Mouse (Mus musculus) lung, postnatal 4 days (tissue): ENCODE measurements around the gene Tm4sf20.
A peak's percentile ranks its signal among the peaks of the same experiment; 100 is the strongest.

Experiments
- DNase-seq, 2 experiments: peaks; one replicate each; pipeline ENCODE4 v3.0.0; 2021

Tm4sf20 gene

DNA sequence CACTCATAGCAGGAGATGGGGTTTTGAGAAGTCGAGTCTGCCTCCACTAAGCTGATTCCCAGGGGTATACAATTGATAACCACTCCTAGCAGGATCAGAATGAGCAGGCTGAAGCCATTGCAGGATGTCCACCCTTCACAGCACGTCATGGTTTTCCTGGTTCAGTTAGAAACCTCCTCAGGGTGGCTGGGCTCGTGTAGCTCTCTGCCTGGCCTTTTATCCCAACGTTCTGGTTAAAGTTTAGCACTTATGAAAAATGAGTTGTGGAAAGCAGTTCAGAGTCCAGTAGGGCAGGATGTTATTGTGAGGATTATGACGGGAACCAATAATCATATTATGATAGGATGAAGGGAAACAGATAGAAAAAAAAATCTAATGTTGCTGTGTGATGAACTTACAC is at the start of gene Tm4sf20:
Tm4sf20 (minus strand) TSS at position 193 of the 400 bp plus-strand sequence.
- DNase-seq: no peak

DNA sequence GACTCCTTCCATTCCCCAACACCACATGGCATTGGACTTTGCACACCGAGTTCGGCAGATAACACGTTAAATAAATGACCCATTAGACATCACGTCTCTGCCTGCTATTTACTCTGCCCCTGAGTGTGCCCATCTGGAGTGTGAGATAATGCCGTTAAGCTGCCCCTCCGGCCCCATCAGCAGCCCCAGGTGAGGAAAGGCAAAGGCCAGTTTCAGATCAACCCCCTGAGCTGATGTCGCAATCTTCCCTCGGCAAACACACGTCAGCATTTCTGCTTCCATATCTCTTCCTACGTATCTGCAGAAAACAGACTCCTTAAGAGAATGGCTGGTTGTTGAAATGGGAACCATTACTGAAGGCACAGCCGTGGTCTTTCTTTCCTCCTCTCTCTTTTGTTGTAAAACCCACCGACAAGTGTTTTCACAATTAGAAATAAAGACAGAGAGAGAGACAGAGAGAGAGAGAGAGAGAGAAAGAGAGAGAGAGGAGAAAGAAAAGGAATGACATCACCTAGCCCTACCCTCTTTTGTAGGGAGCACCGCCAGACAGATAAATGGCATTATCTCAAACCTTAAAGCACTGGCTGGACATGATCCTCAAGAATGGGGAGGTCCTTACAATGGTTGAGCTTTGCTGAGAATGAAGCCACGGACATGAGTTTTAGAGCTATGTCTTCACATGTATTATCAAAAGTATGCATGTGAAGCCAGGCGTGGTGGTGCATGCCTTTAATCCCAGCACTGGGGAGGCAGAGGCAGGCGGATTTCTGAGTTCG is 47.9 kb upstream of the Tm4sf20 start:
- DNase-seq: peak; percentile 37 to 50

DNA sequence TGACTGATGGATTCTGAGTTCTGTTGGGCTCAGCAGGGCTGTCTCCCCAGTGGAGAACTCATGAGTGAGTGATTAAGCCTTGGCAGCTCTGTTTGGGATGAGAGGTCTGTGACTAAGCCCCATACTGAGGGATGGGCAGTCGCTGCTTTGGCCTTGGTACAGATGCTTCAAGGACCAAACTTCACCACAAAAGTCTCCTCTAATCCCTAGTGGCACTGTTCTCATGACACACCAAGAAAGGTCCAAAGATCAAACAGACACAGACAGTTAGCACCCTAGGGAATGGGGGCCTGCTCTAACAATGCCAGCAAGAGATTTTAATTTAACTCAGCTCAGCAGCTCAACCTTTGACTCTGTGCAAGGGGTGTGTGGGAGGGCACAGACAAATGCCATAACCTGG is 43.5 kb upstream of the Tm4sf20 start:
- DNase-seq: no peak

DNA sequence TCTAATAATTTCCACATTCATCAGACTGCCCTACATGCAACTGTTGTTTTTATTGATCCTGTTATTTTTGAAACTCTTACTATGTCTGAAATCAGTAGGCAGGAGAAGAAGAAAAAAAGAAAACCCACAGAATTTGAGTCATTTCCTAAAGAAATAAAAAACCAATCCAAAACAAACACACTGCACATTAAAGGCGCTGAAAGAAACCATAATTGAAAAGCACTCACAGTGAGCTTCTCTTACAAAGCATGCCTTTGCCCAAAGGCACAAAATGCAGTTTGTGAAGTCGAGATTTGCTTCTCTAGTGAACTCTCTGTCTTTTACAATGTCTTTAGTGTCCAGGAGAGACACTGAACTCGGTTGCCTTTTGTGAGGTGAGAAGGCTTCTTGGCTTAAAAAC is 40.3 kb upstream of the Tm4sf20 start:
- no peak for DNase-seq

DNA sequence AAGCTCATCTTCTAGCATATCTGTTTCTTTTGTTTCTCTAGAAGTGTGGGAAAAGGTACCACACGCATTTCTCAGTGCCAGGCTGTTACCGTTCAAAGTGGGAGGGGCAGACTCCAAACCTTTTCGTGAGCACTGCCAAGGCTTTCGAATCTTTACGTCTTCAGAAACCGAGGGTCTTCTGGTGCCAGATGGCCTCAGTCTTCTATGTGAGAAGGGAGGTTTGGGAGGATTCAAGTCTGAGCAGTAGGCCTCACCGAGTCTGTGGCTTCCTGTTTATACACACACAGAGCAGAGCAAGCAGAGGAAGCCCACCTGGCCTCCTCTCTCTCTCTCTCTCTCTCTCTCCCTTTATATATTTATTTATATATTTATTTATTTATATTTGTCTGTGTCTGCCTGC is 38.9 kb upstream of the Tm4sf20 start:
- DNase-seq: no peak

DNA sequence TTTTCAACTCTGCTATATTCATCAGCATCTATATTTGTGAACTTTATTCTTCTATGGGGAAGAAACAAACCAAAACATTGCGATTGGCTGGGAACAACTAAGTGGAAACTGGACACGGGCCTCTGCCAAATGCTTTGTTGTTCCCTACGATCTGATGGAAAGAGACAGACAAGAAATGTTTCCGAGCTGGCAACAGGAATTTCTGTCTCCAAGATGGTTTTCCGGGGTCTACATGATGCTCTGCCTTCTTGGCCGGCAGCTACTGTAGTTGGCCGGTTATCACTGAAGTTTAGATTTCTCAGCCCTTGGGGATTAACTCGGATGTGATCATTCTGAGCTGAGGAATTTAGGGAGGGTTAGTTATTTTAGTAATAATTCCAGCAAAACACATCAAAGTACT is 38.1 kb upstream of the Tm4sf20 start:
- peak in 1 of 2 experiments; percentile 38 for DNase-seq

DNA sequence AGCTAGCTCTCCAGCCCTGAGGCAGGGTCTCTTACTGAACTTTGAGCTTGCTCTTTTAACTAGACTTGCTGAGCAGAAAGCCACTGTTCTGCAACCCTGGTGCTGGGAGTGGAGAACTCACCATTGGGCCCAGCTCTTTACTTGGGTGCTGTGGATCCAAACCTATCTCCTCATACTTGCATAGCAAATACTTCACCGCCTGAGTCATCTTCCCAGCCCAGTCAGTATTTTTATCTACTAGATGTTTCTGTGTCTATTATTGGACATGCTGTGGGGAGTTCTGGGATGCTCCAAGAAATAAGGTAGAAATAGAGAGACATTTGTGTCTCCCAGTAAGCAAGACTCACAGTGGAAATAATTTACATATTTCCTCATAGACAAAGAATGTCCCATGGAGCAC is 35.8 kb upstream of the Tm4sf20 start:
- no peak for DNase-seq

DNA sequence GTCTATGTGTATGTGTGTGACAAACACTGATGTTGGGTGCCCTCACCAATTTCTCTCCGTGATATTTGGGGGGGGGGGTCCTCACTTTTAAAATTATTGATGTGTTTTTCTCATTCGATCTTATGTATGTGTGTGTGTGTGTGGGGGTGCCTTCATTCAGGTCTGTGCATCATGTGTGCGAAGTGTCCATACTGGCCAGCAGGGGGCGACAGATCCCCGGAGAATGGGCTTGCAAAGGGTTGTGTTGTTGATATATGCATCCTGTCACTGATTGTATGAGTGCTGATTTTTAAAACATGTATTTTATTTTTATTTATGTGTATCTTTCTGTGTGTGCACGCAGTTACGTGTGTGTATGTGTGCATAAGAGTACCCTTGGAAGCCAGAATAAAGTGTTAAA is 35.3 kb upstream of the Tm4sf20 start:
- DNase-seq: no peak

DNA sequence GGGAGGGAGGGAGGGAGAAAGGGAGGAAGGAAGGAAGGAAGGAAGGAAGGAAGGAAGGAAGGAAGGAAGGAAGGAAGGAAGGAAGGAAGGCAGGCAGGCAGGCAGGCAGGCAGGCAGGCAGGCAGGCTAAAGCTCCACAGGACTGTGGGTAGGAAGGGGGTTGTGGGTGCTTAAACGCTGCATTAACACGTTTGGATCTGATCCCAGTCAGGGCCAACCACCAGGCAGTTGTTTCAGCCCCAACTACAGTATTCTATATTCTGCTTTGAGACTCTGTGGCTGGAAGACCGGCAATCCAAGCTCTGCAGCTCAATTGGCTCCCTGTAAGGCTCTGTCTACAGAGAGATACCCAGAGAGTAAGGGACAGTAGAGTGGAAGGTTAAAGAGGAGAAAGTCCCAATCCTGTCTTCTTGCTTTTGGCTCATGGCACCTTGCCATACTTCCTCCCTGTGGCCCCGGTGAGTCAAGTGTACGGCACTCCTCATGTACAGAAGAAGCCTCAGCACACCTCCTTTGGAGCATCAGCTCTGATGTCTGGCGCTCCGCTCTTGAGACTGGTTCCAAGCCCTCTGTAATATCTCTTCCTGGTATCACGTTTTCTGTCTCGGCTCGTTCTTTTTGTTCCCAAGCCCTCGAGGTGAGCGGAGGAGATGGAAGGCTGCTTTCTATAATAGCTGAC is 33.0 kb upstream of the Tm4sf20 start:
- DNase-seq: no peak

DNA sequence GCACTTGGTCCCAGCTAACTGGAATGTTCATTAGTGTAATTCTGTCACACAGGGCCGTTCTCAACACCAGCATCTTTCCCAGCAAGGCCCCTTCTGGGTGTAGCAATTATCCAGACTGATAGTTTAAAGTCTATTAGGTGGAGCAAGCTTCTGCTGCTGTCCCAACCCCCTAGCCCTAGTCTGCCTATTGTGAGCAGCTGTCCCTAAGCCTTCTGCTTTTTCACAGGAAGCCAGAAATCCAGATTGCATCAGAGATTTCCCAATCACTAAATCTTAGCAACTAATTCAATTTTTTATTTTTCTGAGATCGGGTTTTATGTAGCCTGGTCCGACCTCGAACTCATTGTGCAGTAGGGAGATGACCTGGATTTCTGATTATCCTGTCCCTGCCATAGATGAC is 30.7 kb upstream of the Tm4sf20 start:
- DNase-seq: peak; percentile 23 to 34

DNA sequence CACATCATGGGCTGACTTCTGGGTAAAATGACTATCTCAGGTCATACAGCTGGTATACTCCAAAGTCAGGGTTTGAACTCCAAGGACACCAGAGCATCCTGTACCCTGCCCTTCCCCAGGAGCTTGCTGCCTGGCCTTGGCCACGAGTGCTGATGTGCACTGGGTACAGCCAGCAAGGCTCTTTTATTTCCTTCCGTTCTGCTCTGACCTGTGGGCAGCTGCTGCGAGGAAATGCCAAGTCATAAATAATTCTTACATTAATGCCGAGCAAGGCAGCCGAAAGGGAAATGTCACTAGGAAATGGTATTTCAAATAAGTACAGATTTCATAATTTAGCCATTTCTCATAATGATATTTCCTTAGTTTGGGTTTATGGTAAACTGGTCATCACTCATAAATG is 30.0 kb upstream of the Tm4sf20 start:
- peak in 1 of 2 experiments; percentile 64 for DNase-seq

DNA sequence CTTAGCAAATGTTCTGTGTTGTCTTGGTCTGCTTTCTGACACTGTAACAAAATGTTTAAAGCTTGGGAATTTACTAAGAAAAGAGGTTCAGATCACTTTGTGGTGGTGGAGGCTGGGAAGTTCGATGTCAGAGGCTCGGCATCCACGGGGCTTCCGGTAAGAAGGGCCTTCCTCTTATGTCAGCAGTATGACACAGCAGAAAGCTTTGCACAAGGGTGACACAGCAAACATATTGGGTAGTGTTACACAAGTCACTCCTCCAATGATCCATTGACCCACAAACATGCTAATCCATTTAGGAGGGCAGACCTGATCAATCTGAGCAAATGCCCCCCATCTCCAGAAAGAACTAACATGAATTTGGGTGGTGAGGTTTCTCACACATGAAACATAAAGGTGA is 28.8 kb upstream of the Tm4sf20 start:
- DNase-seq: no peak

DNA sequence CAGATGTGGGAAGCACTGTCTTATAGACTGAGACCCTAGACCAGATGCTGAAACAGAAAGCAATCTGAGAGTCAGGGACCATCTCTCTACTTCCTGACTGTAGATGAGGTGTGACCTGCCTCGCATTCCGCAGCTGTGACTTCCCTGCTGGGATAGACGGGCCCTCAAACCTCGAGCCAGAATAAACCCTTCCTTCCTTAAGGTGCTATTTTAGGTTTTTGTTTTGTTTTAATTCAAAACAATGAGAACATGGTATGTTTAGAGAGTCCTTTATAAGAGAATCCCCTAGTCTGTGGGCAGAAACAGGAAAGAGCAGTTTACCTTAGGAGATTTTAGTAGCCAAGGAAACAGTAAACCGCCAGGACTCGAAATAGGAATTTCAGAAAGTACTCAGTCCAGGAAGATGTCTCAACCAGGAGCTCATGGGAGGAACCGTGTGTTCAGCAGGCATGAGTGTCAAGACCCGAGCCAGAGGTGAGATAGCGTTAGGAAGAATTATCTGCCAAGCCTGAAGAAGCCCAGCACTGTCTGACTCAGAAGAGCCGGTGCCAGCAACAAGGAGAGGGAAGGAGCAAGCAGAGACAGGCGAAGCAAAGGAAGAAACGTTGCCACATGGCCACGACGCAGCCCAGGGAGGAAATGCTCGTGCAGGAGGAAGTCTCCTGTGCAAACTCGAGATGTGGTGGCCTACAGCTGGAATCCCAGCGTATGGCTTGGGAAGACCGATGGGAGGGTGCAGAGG is 27.6 kb upstream of the Tm4sf20 start:
- peak; percentile 34 to 69 for DNase-seq

DNA sequence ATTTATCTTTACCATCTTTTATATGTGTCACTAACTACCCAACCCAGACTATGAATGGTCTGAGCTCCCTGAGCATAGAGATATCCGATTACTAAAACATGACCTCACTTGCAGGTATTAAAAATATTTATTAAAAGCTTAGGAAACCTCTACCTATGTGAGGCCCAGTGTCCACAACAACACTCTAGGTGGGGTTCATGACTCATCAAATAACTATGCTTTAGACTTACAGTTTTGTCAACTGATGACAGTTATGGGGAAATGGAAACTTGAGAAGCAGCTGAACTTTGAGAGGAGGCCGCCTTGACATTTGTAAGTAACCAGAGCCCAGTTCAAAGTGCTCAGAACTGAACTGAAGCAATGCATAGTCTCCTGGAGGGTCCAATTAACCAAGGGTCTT is 26.9 kb upstream of the Tm4sf20 start:
- no peak for DNase-seq

DNA sequence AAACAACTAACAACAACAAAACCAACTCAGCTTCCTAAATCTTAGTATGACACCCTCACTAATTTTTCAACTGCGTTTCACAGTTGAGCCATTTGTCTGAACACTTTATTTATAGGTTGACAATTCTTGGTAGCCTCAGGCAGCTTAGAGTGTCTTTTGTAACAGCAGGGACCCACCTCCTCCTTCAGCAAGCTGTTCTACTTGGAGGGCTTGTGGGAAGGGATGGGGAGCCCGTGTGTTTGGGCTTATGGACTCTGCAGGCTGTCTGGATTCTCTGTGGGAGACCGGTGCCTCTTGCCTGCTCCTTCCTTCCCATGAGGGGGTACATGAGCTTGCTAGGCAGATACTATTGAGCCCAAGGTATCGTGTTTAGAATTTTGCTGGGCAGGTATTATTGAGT is 25.7 kb upstream of the Tm4sf20 start:
- DNase-seq: no peak

DNA sequence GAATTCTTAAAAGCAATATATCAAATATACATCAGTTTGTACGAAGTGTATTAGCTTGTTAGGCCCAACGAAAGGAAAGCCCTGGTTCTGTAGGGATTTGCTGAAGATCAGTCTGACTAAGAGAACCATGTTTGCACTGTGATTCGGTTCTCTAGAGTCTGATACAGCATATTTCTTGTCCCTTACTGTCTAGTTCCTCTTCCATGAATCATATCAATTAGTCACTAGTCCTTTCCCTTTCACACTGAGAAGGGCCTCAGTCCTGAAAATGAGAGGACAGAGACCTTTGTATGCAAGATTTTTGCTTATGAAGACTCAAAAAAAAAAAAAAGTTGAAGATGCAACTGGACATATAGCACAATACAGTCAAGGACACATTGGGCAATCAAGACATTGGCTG is 24.8 kb upstream of the Tm4sf20 start:
- no peak for DNase-seq

DNA sequence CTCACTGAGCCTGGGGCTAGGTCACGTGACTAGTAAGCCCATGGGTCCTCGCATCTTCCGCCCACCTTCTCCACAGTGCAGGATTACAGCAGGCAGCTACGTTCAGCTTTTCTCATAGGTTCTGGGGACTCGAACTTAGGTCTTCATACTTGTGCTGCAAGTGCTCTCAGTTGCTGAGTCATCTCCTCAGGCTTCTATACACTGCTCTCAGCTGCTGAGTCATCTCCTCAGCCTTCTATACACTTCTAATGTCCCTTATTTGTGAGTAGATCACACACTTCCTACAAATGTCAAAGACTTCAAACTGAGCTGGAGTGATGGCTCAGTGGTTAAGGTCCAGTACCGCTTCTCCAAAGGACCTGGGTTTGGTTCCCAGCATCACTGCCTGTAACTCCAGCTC is 24.0 kb upstream of the Tm4sf20 start:
- DNase-seq: no peak

DNA sequence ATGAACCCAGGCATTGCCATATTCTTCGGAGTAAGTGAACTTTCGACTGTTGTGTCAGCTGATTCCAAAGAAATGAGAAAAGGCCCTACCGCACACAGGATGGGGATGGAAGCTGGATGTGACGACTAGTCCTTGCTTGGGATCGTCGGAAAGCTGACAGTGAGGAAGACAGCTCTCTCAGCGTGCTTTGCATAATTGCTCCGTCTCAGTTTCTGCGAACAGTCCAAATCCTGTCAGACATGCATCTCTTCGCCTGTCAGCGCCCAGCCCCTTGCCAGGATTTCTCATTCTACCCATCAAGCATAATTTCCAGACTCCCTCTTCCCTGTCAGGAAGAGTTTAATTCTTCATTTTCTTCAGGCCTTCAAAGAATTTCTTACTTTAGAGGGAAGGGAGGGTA is 22.8 kb upstream of the Tm4sf20 start:
- no peak for DNase-seq

DNA sequence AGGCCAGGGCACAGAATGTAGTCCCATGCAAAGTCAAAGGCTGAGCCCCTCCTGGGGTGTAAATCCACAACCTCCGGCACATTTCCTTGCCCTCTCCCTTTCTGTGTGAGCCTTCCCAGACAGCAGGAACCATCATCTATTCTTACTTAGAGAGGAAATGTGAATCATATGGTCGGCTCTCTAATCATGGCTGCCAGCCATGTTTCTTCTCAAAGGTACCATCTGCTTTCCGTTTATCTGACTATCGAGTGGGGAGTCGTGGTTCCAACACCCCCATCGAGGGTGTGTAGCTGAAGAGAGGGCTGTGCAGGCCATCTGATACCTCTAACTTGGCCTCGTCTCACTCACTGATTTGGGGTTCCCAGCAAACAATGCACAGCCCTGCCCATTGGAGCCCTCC is 19.8 kb upstream of the Tm4sf20 start:
- DNase-seq: no peak

DNA sequence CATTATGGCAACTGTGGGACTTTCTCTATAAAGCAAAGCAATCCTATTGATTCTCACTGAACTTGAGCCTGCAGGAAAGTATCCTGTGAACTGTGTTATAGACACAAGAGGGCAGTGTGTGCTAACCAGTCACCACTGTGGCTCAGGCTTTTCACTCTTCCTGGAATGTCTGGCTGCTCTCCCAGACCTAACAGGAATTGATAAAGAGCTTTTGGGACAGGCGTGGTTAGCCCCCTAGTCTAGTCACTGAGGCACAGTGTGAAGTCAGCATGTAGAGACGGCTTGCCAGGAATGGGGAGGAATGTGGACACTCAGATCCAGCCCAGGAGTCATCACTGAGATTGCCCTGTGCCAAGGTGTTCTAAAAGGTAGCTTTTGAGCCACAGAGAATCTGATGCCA is 19.2 kb upstream of the Tm4sf20 start:
- DNase-seq: peak; percentile 68 to 75

DNA sequence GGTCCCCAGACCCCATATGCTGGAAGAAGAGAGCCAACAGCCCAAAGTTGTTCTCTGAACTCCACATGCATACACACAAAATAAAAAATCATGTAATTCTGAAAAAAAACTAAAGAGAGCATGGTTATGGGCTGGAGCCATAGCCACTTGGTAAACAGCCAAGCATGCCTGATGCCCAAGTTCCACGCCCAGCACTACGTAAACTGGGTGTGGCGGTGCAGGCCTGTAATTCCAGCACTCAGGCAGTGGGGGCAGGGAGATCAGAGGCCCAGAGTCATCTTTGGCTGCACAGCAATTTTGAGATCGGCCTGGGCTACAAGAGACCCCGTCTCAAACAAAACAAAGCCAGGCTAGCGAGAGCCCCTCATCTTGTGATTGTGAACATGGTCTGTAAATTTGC is 17.3 kb upstream of the Tm4sf20 start:
- peak; percentile 55 to 72 for DNase-seq

DNA sequence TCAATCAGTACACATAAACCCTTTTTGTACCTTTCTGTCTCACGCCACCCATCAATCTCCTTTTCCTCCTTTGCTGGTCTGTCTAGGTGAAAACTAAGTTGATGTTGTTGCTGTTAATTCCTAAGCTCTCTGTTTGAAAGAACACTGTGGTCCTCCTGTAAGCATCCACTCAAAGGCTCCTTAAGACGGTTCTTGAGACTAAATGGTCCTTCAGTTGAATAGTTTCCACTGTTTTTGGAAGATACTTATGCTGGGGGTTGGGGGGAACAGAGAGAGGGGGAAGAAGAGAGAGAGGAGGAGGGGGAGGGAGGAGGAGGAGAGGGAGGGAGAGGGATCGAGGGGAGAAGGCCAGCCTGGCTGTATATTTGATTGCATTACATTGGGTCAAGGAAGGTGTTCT is 15.3 kb upstream of the Tm4sf20 start:
- no peak for DNase-seq

DNA sequence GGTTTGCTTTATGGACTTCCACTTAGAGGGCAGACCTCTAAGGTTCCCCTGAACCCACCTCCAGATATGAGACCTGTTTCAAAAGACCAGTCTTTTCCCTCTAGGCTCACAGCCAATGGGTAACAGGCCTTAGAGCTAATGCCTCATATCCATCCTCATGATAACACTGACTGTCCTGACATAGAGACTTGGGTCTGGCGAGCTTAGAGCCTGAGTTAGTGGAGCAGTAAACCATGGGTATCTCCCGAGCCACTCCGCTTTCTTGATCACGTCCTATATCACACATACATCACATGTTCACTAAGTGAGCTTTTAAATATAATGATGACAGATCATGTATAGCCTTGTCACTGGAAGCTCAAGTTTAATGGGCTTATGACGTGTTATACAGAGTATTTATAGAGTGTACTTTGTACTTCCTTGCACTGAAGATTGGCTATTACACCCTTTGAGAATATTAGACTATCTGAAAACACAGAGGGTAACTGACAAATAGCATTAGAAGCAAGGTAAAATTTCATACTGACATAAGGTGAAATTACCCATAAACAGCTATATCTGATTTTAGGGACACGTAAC is 11.2 kb upstream of the Tm4sf20 start:
- DNase-seq: no peak

DNA sequence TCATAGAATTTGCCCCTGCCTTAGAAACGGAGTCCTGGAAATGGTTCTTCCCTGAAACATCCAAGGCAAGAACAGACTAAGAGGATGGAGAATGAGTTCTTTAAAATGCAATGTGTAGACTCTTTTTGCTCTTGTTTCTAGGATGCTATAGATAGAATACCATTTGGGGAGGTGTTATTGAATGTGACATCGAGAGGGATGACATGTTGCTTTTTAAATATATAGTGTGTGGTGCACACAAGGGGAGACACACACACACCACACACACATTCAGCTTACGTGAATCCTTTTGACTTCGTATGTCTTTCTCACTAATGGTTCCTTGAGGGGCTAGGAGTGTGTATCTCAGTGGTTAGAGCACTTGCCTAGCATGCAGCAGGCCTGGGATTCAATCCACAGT is 7.0 kb upstream of the Tm4sf20 start:
- no peak for DNase-seq
